Mouse (Mus musculus): Measurements from ENCODE around the gene Vmn1r193.
"Not testable (repeated sequence)": the region's sequence is repeated elsewhere in the genome, so short reads cannot be mapped to it uniquely, and the experiment has no call there.

Vmn1r193 gene
- long read RNA-seq, experiment 1, result 0 reads
- long read RNA-seq, experiment 2, result 0 reads

DNA sequence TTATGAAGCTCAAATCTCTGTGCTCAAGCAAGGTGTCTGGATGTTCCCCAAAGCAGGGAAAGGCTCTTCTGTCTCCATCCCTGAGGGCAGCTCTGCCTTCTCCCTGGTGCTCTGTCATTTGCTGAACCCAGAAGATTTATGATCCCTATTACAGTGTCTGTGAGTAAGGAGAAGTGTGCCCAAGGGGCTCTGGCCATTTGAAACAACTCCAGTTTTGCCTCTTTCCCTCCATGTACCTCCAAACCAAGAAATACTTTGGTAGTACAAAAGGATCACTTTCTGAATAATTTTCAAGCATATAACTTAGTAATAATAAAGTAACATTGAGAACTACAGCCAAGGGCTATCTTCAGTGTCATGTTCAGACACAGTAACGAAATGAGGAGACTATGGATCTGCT, at the start of gene Vmn1r193:
TSS of gene Vmn1r193 (minus strand) at position 101 of the 400 bp plus-strand sequence.
- intact Hi-C loops (cut with DNase I), result not testable (repeated sequence)

DNA sequence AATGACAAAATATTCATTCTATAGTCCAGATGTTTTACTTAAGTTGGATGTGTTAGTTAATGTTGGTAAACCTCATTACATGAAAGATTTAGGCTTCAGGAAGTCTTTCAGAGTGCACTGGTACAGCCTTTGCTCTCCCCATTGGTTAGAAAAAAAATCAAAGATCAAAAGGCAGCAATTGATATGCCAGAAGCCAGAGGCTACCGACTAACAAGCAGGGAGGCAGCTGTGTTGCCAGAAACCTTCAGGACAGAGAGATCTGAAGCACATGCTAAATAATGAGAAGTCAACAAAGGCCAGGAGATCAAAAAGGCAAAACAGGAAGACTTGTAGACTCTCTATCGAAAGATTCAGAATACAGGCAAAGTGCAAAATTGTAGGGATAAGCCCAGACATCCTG, 48.8 kb upstream of the Vmn1r193 start:
- intact Hi-C loops (cut with DNase I), result no loop called here

DNA sequence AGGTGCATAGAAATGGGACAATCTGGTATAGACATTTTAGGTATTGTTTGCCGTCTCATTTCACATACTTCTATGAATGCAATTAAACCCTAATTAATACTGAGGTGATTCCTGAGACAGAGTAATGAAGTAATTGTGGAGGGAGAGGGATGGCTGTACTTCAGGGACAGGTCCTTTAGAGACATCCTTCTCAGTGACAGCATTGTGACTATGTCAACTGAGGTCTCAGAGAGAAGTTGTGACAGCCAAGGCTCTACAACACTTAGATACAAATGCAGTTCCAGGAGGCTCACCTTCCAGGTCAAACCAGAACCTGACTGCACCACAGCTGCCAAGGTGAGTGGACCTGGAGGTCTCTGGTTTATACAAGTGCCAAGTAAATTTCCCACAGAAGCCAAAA, 47.3 kb upstream of the Vmn1r193 start, which contains the start of gene Vmn1r195:
TSS of gene Vmn1r195 (plus strand) at position 301 of the 400 bp plus-strand sequence.
- intact Hi-C loops (cut with DNase I), result not testable (repeated sequence)

DNA sequence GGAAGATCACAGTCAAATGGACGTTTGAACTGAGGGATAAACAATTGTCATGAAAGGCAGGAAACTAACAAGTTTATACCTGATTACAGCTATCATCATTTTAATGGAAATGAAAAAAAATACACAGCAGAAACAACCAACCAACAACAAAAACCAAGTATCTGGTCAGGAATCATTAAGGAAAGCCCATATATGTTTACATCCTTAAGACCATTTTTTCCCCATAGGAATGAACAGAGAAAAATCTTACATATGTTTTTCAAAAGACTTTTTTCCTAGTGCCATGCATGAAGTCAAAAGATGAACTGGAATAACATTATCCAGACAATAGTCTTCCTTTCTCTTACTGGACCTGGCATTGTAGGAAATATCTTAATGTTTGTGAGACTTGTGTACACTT, 21.0 kb upstream of the Vmn1r193 start, which contains the start of gene Vmn1r194:
TSS of gene Vmn1r194 (plus strand) at position 301 of the 400 bp plus-strand sequence.
- intact Hi-C loops (cut with DNase I), result no loop called here

DNA sequence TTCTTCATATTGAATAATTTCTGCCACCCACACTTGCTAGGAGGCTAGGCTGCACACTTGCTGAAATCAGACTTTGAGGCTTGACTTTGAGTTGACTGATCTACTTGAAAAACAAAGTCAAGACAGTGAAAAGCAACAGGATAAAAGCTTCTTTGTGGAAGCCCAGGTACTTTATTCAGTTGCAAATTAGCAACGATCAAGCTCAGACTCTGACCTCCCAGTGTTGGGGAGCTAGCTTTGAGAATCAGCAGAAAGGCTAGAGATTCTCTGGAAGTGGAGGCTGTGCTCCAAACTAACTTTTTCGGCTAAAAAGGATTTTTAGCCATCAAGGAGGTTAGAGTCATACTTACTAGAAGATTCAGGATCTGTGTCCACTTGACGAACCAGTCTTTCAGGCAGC, 30.2 kb downstream of the Vmn1r193 start:
- intact Hi-C loops (cut with DNase I), result not testable (repeated sequence)

DNA sequence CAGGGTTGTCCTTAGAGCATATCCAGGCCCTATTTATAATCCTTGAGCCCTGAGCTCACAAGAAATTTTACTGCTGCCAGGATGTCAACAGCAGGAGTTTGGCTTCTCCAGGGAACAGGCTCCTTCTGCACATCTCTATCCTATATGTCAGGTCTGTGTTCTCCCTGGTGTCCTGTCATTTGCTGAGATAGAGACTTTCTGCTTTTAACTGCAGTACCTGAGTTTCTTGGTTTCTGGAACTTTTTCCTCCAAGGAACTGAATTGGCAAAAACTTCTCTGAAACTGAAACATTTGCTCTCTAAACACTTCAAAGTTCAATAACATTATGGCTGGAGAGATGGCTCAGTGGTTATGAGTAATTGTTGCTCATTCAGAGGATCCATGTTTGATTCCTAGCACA, 31.9 kb downstream of the Vmn1r193 start, which contains the start of gene Vmn1r192:
TSS of gene Vmn1r192 (minus strand) at position 101 of the 400 bp plus-strand sequence.
- intact Hi-C loops (cut with DNase I), result no loop called here

DNA sequence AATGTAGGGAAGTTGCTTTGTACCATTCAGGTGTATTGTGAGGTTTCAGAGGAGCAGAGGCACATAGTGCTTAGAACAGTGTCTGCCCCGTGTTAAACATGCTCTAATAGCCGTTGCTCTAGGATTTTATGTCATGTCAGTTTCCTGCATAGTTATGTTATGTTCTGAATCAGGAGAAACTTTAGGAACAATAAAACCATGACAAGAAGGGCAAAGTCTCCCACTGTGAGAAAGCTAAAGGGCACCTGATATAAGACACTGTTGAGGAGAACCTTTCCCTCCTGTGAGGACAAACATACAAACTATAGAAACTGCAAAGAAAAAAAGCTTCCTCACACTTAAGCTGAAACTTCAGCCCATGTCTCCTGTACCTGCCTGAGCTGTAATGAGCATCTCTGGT, 32.6 kb downstream of the Vmn1r193 start:
- intact Hi-C loops (cut with DNase I), result no loop called here

DNA sequence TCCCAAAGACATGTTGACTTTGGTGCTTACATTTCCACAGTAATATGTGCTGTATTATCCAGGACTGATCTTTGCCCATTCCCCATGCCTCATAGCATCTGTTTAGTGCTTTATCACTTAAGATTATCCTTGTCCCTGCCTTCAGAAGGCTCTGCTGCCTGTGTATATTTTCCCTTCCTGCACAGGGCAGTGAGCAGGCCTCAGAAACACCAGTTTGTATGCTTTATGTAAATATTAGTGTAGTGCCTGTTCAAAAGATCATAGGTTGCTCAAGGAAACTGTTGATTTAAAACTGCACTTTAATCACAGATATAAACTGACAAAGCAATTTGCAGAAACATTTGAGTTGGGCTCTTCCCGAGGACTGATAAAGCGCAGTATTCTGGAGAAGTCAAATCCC, 33.6 kb downstream of the Vmn1r193 start:
- intact Hi-C loops (cut with DNase I), result no loop called here

DNA sequence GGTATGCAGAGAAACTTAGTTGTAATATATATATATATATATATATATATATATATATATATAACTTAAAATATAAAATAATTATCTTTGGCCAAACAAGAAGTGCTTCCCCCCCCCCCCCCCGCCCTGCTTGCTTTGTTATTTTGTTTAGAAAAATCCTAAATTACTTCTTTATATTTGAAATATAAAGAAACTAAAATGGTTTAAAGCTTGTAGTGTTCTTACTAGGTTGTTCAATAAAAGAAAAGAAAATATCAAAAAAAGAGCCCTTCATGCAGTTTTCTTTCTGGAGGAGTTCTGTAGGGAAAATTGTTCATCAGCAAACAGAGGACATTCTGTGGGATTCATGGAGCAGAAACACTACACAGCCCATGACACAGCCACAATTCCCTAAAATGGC, 39.1 kb downstream of the Vmn1r193 start, which contains the start of gene Vmn1r191:
TSS of gene Vmn1r191 (minus strand) at position 101 of the 400 bp plus-strand sequence.
- intact Hi-C loops (cut with DNase I), result no loop called here

DNA sequence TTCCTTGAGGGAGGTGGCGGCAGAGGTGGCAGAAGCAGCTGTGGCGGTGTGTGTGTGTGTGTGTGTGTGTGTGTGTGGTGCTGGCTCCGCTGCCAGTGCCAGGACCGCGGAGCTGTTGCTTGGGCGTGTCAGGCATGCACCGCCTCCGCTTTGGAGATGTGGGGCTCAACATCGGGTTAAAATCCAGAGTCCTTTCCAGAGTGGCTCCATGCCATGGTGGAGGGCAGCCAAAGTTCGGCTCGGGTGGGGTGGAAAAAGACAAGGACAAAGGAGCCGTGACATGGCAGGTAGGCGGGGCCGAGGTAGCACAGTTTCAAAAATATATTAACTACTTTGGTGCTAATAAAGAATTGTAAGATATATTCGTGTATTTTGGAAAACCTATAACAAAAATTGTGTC, 54.5 kb downstream of the Vmn1r193 start:
- intact Hi-C loops (cut with DNase I), result no loop called here

Small RNAs within 50 kb of the gene (microRNA-seq; reads per million reads assigned to microRNA genes)
- 0 reads per million in 2 experiments for gene Gm23282
- gene Gm25084, result 0 reads per million in 2 experiments
